Mouse (Mus musculus) intestine, embryonic 16.5 days (tissue): ENCODE data around the gene Suv39h1. TPM values are rescaled to one million over a fixed set of nuclear protein-coding genes. Genes with fewer than 3 reads are reported as not detected.
"Not testable (repeated sequence)": the region's sequence is repeated elsewhere in the genome, so short reads cannot be mapped to it uniquely, and the experiment has no call there.

ENCODE experiments used
- ATAC-seq: fragments of 200-750 bp; cut with Nextera tagmentation; 2 replicates; pipeline ENCODE4 v1.8.0; 2017; ENCODE audit warnings: moderate TSS enrichment, moderate library complexity
- H3K27ac ChIP-seq: fragments of 300-500 bp; sonication (generic); 2 replicates; pipeline ENCODE4 v1.5.1; 2014; ENCODE audit warnings: mild to moderate bottlenecking, low read length
- H3K27me3 ChIP-seq: fragments of 300-500 bp; sonication (generic); replicated peaks from 2 replicates; pipeline ENCODE4 v1.6.1; 2014; ENCODE audit warnings: low read length, control low read depth, mixed read lengths; ENCODE audit not compliant: control insufficient read depth, insufficient read depth
- H3K36me3 ChIP-seq: fragments of 300-500 bp; sonication (generic); 2 replicates; pipeline ENCODE4 v1.6.1; 2014; ENCODE audit warnings: low read length, control low read depth; ENCODE audit not compliant: control insufficient read depth, insufficient read depth
- H3K4me1 ChIP-seq: fragments of 300-500 bp; sonication (generic); 2 replicates; pipeline ENCODE4 v1.6.1; 2014; ENCODE audit warnings: low read length, control low read depth, mixed read lengths; ENCODE audit not compliant: control insufficient read depth, insufficient read depth
- H3K4me2 ChIP-seq: fragments of 300-500 bp; sonication (generic); 2 replicates; pipeline ENCODE4 v1.6.1; 2014; ENCODE audit warnings: low read depth, low read length, control low read depth
- H3K4me3 ChIP-seq: fragments of 300-500 bp; sonication (generic); 2 replicates; pipeline ENCODE4 v1.5.1; 2014; ENCODE audit warnings: mild to moderate bottlenecking, low read length
- H3K9ac ChIP-seq: fragments of 300-500 bp; sonication (generic); 2 replicates; pipeline ENCODE4 v1.6.1; 2014; ENCODE audit warnings: low read depth, low read length
- H3K9me3 ChIP-seq: fragments of 300-500 bp; sonication (generic); 2 replicates; pipeline ENCODE4 v1.6.1; 2016; ENCODE audit warnings: low read length, control low read depth; ENCODE audit not compliant: control insufficient read depth
- WGBS: fragments of 180-500 bp; shearing (Covaris S2); extraction: QIAGEN DNeasy Blood & Tissue Kit; methylation state at CpG from one replicate; pipeline ENCODE4 v1.1.7; 2014; 5-methylcytosine and 5-hydroxymethylcytosine counted together
- polyA plus RNA-seq: library from polyadenylated mRNA; unstranded; fragments of >200 nt; fragmentation: Nextera tagmentation; extraction: Ambion mirVana; gene quantifications from 2 replicates; pipeline ENCODE4 v1.2.1, GENCODE M21; 2015

Gene Suv39h1
- polyA plus RNA-seq, 1 experiment from 2014 or later: 43.7 TPM

- H3K4me3 ChIP-seq: no peak overlapping the region
- 90% methylated on average over 1 of the region's 1 CpGs for WGBS
- H3K27me3 ChIP-seq: no peaks in the 10 kb centered on the region
- 0 out of 2 replicates have a peak, but pooled peaks cover 13% of the 10 kb centered on the region for H3K36me3 ChIP-seq
- no peak overlapping the region for H3K4me2 ChIP-seq
- H3K9me3 ChIP-seq: no peaks in the 10 kb centered on the region
- H3K9ac ChIP-seq: no peak overlapping the region
- ATAC-seq: no peak
- H3K27ac ChIP-seq: no peak overlapping the region
- 0 out of 2 replicates have a peak, but pooled peaks cover 2% of the 10 kb centered on the region for H3K4me1 ChIP-seq
Observed at GRCm38 (mm10) chrX:8069166-8069565, 5.4 kb downstream of the Suv39h1 start.

GRCm38 (mm10) chrX:8051044-8051781 is 23.3 kb downstream of the Suv39h1 start:
- H3K27me3 ChIP-seq, H3K9ac ChIP-seq, H3K9me3 ChIP-seq, H3K4me2 ChIP-seq, H3K36me3 ChIP-seq, H3K27ac ChIP-seq, H3K4me1 ChIP-seq, ATAC-seq, H3K4me3 ChIP-seq: not testable (repeated sequence)
- 90% methylated on average over 7 of the region's 8 CpGs for WGBS

GRCm38 (mm10) chrX:8033009-8033408 is 41.6 kb downstream of the Suv39h1 start:
- WGBS: 53% methylated on average over 1 of the region's 1 CpGs
- no peak for ATAC-seq
- no peaks in the 10 kb centered on the region for H3K4me1 ChIP-seq
- no peak overlapping the region for H3K27ac ChIP-seq
- H3K27me3 ChIP-seq: no peaks in the 10 kb centered on the region
- no peaks in the 10 kb centered on the region for H3K9me3 ChIP-seq
- H3K36me3 ChIP-seq: no peaks in the 10 kb centered on the region
- no peak overlapping the region for H3K9ac ChIP-seq
- H3K4me2 ChIP-seq: no peak overlapping the region
- no peak overlapping the region for H3K4me3 ChIP-seq

- 68% methylated on average over 4 of the region's 4 CpGs for WGBS
- ATAC-seq: no peak
- Histone ChIP-seq H3K9ac (no peak overlapping the region), H3K27me3 (no peaks in the 10 kb centered on the region), H3K4me1 (no peaks in the 10 kb centered on the region), H3K36me3 (no peaks in the 10 kb centered on the region), H3K4me3 (no peak overlapping the region), H3K4me2 (no peak overlapping the region), H3K27ac (no peak overlapping the region), H3K9me3 (no peaks in the 10 kb centered on the region)
Observed at GRCm38 (mm10) chrX:8026811-8027210, 47.7 kb downstream of the Suv39h1 start.

- H3K36me3 ChIP-seq: no peaks in the 10 kb centered on the region
- H3K27ac ChIP-seq: no peak overlapping the region
- no peaks in the 10 kb centered on the region for H3K4me1 ChIP-seq
- H3K27me3 ChIP-seq: no peaks in the 10 kb centered on the region
- ATAC-seq: no peak
- 52% methylated on average over 2 of the region's 2 CpGs for WGBS
- no peak overlapping the region for H3K9ac ChIP-seq
- no peak overlapping the region for H3K4me2 ChIP-seq
- H3K9me3 ChIP-seq: no peaks in the 10 kb centered on the region
- no peak overlapping the region for H3K4me3 ChIP-seq
Observed at GRCm38 (mm10) chrX:8024795-8025194, 49.8 kb downstream of the Suv39h1 start.

GRCm38 (mm10) chrX:8020111-8020778 is 54.3 kb downstream of the Suv39h1 start:
- Histone ChIP-seq H3K9me3 (no peaks in the 10 kb centered on the region), H3K4me3 (no peak overlapping the region), H3K27ac (no peak overlapping the region), H3K36me3 (no peaks in the 10 kb centered on the region), H3K27me3 (no peaks in the 10 kb centered on the region), H3K4me2 (no peak overlapping the region), H3K9ac (no peak overlapping the region), H3K4me1 (no peaks in the 10 kb centered on the region)
- no peak for ATAC-seq
- 80% methylated on average over 2 of the region's 2 CpGs for WGBS

- H3K9me3 ChIP-seq: no peaks in the 10 kb centered on the region
- no peaks in the 10 kb centered on the region for H3K27me3 ChIP-seq
- ATAC-seq: peak; percentile 31; the same call in 1 of the 2 replicates
- H3K36me3 ChIP-seq: no peaks in the 10 kb centered on the region
- no peak within 1 kb of the TSS for H3K27ac ChIP-seq
- no peak within 1 kb of the TSS for H3K9ac ChIP-seq
- no peak within 1 kb of the TSS for H3K4me3 ChIP-seq
- H3K4me1 ChIP-seq: no peaks in the 10 kb centered on the region
- no peak within 1 kb of the TSS for H3K4me2 ChIP-seq
- 47% methylated on average over 2 of the region's 2 CpGs for WGBS
Observed at GRCm38 (mm10) chrX:8018286-8018685, 56.3 kb downstream of the Suv39h1 start, which contains the start of gene Glod5. Gene Glod5 (minus strand): TSS chrX:8018492.

- Histone ChIP-seq H3K27ac (no peak overlapping the region), H3K9me3 (no peaks in the 10 kb centered on the region), H3K4me2 (no peak overlapping the region), H3K27me3 (no peaks in the 10 kb centered on the region), H3K36me3 (no peaks in the 10 kb centered on the region), H3K9ac (no peak overlapping the region), H3K4me3 (no peak overlapping the region), H3K4me1 (no peaks in the 10 kb centered on the region)
- WGBS: 14% methylated on average over 5 of the region's 5 CpGs
- no peak for ATAC-seq
Observed at GRCm38 (mm10) chrX:8017142-8017541, 57.4 kb downstream of the Suv39h1 start.

- WGBS: 20% methylated on average over 7 of the region's 7 CpGs
- not testable (repeated sequence) for H3K9me3 ChIP-seq, H3K4me2 ChIP-seq, H3K27ac ChIP-seq, H3K4me3 ChIP-seq, H3K36me3 ChIP-seq, ATAC-seq, H3K27me3 ChIP-seq, H3K9ac ChIP-seq, H3K4me1 ChIP-seq
Observed at GRCm38 (mm10) chrX:8015675-8016074, 58.9 kb downstream of the Suv39h1 start.
